Mouse (Mus musculus) cerebellum, postnatal 36 days (tissue): ENCODE data around the gene Ankrd65.
"Not testable (repeated sequence)": the region's sequence is repeated elsewhere in the genome, so short reads cannot be mapped to it uniquely, and the experiment has no call there.

ENCODE experiments used
- DNase-seq, 2 experiments: peaks; one replicate each; pipeline ENCODE4 v3.0.0; 2021 to 2022; ENCODE audit warnings: mixed read lengths in 2 of 2

Gene Ankrd65

DNA sequence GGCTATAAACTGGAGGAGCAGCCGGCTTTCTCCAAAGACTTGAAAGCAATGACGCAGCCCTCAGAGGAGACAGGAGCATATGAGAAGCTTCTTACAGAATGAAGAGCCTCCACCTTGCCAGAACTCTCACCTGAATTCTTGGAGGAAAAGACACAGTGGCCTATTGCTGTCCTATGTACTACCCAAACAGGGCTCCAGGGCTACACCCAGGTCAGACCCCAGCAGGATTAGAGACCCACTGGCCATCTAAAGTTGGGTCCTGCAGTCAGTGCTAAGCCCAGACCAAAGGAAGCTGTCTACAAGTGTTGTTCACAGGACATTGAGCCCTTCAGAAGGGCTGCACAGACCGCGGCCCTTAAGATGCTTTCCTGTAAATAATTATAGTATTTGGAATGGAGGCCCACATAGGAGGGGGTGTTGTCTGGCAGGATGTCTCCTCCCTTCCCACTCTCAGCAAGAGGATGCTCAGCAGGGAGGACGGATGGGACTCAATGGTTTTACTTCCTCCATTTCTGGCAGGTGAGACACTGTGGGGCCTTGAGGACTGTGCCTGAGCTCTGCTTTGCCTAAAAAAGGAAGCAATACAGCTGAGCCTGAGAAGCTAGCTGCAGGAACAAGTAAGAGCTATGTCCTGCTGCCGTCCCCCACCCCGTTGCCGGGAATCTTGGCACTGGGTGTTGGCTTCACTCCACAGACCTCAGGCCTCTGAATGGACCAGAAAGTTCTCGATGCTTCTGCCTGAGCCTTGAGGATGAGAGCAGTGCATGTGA is 15.1 kb upstream of the Ankrd65 start:
- peak; percentile 59 to 60 for DNase-seq

DNA sequence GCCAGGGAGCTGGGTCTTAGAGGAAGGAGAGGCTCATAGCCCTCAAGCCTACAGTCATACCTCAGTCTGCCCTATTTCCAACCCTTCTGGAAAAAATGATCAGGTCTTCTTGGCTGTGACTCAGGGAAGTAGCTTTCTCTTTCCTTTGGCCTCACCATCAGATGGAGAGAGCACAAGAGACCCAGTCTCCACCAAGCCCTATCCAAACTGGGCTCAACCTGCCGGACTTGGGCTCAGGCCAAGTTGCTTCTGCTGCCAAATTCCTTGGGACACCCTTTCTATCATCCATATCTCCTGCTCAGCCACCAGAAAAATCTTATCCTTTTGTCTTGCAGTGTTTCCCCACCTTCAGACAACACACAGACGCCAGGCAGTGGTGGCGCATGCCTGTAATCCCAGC is 14.4 kb upstream of the Ankrd65 start:
- peak; percentile 75 to 76 for DNase-seq

DNA sequence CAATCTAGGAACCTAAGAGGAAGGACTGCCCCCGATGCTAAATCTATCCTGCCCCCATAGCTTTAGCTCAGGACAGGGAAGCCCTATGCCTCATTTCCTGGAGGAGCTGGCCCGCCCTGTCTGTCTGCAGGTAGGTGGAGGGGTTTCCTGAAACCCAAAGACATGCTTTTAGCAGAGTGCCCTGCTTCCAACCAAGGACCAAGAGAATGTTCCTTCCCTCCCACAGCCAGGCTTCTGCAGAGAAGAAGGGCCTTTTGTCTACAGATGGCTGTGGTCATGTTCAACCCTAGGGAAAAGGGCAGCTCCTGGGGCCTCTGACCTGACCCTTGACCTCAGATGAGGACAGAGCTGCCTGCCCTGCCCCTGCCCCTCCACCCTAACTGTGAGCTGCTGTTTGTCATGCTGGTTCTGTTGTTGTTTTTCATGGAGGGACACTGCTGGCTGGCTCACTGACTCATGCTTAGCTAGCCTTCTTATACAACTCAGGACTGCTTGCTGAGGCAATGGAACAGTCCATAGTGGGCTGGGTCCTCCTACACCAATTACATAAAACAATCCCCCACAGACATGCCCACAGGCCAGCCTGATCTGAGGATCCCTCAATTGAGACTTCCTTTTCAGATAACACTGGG is 13.4 kb upstream of the Ankrd65 start:
- no peak for DNase-seq

DNA sequence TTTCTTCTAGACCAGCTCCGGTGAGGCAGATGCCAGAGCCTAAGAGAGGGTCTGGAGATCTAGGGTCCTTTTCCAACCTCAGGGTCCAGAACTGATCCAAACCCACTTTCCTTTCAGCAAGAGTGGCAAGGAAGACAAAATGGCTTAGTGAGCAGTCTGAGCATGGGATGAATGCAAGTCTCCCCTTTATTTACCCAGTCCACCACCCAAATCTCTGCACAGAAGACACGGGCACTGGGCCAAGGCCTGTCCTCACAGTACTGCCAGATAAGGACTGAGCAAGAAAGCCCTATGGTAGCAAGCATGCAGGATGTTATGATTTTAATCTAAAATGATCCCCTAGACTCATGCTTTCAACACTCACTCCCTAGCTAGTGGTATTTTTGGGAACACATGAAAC is 12.4 kb upstream of the Ankrd65 start:
- DNase-seq, result peak in 1 of 2 experiments; percentile 25

DNA sequence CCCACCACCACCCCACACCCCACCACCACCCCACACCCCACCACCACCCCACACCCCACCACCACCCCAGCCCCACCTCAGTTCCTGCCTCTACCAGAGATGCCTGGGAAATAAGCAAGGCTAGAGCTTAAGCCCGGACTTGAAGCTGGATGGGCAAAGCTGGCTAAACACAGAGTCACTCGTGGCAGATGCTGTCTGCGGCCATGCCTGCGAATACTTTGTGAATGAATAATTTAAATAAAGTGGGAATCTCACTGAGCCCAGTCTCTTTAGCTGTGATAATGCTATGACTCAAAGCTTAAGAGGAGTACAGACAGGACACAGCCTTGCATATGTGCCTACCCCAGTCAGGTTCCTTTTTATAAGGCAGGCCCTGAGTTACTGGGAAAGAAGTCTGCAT is 10.7 kb upstream of the Ankrd65 start:
- DNase-seq, result no peak

DNA sequence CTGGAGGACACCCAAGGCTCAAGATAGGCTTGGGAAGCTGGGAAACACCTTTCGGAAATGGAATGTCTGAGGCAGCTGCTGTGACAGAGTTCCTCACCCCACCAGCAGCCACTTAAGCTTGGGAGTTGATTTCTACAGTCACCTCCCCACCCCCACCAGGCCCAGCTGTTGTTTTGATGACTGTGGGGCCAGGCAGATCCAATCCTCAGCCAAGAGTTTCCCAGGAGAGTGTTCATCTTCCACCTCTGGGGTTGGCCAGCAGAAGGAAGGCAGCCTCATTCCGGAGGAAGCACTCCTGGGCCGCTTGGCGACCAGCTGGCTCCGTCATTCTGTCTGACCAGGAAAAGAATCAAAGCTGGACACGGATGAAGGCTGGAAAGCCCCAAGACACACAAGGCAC is 9.3 kb upstream of the Ankrd65 start:
- no peak for DNase-seq

DNA sequence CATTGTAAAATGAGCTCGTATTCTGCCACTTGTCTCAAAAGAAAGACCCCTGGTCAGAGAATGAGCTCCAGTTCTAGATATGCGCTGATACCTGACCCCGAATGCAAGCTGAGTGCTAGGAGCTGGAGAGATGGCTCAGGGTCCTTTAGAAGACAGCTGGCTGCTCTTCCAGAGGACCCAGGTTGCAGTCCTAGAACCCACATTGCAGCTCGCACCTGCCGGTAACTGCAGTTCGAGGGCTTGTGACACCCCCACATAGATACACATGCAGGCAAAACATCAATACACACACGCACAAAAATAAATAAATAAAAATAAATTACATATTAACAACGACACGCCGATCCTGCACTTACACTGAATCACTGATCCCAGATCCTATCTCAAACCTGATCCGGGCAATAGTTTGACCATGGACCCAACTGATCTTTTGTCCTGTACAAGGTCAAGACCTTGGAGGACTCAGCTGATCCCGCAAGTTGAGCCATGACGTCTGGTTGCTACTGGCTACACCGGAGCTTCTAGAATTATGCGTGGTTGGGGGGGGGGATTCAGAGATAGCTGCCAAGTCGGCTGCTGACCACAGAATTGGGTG is 6.7 kb upstream of the Ankrd65 start:
- DNase-seq, result no peak

DNA sequence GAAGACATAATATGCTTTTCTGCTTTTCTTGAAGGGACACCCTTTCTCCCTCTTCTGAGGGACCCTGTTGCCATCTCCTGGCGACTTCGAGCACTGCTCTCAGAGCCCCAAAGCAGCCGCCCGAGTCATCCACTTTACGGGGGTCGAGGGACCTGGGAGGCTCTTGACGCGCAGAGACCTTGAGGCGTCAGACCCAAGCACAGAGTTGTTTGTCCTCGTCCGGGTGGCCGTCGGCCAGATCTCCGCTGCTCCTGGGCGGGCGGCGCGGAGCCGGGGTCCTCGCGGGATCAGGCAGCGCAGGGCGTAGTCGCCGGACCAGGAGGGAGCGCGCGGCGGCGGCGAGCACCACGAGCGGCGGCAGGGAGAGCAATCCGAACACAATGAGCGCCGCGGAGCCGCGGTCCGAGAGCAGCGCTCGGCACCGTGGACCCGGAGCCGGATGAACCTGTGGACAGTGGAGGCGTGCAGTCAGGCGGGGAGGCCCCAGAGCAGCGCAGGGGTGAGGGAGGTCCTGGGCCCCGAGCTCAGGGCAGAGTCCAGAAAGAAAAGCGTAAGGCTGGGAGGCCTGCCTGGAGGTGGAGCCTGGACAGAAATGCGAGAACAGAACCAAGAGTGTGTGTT is 6.0 kb upstream of the Ankrd65 start:
- DNase-seq, result peak; percentile 79 to 80

DNA sequence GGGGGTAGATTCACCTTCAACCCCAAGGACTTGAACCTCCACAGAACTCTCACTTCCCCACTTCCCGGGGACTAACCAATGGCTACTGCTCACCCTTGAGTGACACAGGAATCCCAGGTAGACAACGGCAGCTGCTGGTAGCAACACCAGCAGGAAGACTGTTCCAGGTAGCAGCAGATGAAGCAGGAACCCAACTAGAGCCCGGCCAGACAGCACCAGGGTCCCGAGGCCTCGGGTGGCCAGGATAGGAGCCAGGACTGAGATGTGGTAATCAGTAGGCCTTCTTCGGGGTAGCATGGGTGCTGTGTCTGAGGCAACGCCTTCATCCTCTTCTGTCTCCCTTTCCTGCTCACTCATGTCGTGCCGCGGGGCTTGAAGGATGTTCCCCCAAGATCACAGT is 5.0 kb upstream of the Ankrd65 start:
- DNase-seq, result no peak

DNA sequence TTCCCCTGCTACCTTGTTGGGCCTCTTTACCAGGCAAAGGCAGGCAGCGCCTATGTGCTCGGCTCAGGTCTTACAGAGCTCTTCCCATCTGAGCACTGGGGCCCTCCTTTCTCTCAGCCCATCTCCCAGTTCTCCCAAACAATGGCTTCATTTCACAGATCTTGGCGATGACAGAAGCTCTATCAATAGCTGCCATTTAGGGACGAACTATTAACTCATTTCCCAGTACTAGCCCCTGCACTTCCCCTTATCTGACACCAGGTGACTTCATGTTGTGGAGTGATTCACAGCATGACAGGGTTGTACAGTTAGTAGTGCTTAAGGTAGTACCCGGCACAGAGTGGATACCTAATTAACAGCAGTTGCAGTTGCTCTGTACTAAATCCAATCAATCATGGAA is 4.4 kb upstream of the Ankrd65 start, which contains the start of gene Tmem88b:
TSS of gene Tmem88b (minus strand) at position 56 of the 400 bp plus-strand sequence.
- no peak for DNase-seq

DNA sequence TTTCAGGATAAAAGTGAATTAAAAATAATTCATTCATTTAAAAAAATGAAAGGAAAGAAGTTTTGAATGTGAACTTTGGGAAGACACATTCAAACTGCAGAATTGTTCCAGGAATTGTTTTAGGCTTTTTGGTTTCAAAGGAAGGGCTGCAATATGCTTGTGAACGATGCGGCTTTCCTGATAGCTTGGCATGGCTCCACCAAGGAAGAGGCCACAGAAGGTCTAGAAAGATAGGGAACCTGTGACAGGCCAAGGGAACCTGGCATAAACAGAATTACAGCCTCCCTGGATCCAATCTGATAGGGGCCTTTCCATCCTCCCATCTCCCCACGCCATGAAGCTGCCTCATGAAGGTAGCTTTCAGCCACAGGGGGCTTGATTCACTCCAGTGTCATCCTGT is 1.9 kb upstream of the Ankrd65 start:
- DNase-seq, result no peak

DNA sequence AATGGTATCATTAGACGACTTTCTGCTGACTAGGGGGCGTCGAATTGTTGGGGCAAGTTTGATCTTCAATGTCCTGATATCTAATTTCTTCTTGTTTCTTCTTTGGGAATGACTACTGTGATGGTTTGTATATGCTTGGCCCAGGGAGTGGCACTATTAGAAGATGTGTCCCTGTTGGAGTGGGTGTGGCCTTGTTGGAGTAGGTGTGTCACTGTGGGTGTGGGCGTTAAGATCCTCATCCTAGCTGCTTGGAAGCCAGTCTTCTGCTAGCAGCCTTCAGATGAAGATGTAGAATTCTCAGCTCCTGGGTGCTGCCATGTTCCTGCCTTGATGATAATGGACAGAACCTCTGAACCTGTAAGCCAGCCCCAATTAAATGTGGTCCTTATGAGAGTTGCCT is 1.4 kb upstream of the Ankrd65 start:
- not testable (repeated sequence) for DNase-seq

DNA sequence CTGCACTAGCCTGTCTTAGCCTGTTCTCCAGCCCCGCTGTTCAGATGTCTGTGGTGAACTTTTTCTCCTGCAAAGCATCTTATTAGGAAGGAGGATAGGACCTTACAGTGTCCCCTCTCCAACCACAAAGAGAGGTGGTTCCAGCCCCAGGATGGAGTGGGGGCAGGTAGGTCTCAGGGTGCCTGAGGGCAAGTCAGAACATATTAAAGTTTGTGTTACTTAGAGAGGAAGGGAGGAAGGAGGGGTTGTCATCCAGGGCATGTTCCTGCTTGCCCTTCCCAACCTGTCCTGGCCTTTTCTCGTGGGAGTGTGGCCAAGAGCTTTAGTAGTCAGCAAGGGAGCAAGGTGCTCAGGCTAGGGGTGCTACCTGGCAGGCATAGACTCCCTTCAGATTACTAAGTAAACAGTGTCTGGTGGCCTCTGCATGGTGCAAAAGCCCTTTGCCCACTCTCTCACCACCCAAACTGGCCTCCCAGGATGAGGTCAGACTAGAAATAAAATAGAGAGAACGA is 467 bp downstream of the Ankrd65 start:
- DNase-seq, result no peak

DNA sequence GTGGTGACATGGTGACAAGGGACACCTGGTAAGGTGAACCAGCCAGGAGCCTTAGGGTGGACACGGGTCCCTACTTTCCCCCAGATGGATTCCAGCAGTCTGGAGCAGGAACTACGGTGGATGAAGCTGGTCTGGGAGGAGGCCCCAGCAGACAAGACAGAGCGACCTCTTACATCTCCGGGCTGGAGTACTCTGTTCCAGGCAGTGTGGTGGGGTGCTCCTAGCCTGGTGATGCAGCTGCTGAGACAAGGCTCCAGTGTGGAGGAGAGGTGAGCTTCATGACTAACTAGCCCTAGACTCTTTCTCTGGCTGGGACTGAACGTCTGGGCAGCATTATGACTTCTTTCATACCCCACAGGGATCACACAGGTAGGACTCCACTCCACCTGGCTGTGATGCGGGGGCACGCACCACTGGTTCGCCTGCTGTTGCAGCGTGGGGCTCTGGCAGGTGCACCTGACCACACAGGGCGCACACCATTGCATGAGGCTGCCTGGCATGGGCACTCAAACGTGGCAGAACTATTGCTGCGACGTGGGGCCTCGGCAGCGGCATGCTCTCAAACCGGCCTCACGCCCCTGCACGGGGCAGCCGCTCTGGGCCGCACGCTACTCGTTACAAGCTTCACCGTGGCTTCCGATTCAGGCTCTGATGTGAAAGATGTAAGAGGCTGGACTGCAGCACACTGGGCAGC is 1.1 kb downstream of the Ankrd65 start:
- no peak for DNase-seq

DNA sequence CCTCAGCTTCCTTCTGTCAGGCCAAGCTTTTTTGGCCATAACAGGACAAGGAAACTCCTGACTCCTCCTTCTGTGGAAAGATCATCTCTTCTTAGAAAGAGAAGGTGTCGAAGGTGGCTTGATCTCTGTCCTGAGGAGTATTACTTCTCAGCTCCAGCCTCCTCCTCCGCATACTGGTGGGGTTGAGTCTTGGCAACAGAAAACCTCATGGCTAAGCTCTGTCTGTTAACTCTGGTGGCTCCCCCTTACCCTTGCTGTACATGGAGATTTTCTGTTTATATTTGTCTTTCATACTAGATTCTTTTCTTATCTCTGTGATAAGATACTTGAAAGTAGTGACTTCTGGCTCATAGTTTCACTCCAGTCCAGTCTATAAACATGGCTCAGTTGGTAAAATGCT is 3.5 kb downstream of the Ankrd65 start:
- no peak for DNase-seq

DNA sequence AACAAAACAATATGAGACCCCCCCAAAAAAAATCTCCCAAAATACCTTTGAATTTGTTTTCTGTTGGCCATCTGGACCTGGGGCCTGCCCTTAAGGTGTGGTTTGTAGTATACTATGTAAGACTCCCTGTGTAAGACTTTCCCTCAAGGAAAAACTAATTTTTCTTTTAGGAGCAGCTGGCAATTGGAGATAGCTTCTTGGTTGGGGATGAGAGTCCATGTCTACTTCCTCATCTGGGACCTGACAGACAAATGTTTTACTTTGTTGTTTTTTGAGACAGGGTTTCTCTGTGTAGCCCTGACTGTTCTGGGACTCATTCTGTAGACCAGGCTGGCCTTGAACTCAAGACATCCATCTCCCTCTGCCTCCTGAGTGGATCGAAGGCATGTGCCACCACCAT is 11.8 kb downstream of the Ankrd65 start:
- no peak for DNase-seq

DNA sequence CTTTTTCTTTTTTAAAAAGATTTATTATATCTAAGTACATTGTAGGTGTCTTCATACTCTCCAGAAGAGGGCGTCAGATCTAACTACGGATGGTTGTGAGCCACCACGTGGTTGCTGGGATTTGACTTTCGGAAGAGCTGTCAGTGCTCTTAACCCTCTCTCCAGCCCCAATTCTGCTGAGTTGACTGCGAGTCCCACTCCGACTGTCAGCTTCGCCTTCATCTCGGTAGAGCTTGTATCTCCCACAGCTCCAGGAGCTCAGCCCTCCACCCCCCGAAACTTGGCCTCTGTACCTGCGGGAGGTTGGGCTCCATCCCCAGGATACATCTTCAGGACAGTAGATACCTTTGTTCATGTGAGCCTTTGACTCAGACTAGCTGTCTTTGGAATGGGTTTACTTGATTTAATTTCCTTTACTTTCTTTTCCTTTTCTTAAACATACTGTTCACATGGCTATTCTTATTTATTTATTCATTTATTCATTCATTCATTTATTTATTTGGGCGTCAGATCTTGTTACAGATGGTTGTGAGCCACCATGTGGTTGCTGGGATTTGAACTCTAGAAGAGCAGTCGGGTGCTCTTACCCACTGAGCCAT is 12.6 kb downstream of the Ankrd65 start, which contains the start of gene Mrpl20:
TSS of gene Mrpl20 (plus strand) at position 138 of the 599 bp plus-strand sequence.
- DNase-seq, result no peak

DNA sequence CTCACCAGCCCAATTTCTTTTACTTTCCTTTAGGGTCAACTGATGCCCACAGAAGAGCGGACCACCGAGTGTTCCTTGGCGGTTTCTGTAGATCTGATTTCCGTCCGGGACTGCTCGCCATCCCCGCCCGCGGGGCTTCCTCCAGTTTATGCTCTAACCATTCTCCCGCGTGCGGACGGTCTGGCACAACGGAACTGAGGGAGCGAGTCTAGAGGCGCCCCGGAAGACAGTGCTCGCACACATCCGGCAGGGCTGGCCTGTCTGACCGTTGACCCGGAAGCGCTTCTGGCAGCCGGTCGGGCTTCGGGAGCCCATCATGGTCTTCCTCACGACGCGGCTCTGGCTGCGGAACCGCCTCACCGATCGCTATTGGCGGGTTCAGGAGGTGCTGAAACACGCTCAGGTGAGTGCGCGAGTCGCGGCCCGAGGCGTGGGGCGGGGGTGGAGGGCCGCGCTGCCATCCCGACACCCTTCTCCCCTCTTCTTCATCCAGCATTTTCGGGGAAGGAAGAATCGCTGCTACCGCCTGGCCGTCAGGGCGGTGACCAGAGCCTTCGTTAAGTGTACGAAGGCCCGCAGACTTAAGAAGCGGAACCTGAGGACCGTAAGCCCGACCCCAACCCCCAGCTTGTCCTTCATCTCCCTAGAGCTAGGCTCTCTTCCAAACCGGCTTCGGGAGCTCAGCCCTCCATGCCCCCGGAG is 13.3 kb downstream of the Ankrd65 start:
- DNase-seq, result peak; percentile 96 to 99

DNA sequence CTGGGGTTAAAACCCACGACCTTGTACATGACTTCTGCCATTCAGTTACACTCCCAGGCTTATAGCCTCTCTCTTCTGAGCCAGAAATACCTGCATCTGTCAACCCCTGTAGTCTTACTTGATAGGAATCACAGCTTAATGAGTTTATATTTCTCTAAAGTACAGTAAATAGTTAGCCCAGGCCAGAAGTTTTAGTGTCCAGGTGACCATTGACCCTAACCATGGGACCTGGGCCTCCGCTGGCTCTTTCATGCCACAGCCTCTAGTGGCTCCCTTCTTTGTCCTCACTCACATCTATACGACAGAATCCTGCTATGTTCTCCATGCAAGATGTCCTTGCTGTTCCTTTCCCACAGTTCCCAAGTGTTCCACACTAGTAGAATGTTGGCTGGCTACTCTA is 17.6 kb downstream of the Ankrd65 start:
- no peak for DNase-seq

DNA sequence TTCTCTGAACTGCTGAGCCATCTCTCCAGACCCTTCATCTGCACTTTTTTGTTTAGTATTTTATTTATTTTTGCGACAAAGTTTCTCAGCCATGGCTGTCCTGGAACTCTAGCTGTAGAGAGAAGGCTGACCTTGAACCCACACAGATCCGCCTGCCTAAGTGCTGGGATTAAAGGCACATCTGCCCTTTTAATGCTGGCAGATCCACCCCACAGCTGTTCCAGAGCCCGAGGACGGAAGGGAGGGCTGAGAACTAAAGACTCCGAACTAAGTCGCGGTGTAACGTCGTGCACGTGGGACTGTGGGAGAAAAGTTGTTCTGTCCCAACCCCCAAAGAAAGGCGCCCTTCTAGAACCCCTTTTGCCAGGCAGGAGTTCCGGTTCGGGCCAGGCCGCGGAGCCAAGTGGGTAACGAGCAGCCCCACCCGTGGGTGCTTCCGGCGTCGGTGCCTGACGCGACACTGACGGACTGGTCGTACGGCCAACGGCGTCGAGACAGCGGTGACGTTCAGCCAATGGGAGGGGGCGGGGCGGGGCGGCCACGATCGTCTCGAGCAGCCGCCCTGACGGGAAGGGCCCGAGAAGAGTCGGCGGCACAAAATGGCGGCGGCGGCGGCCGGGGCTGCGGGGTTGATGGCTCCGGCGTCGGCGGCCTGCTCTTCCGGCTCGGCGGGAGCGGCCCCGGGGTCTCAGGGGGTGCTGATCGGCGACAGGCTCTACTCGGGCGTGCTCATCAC is 21.9 kb downstream of the Ankrd65 start, which contains the start of gene Ccnl2:
TSS of gene Ccnl2 (plus strand) at position 561 of the 736 bp plus-strand sequence.
- DNase-seq, result peak; percentile 87 to 93
